Mouse (Mus musculus): ENCODE results near the gene Slc1a3.

Gene Slc1a3

GRCm38 (mm10) chr15:8710146-8711006 is at the start of gene Slc1a3:
Gene Slc1a3, minus strand, starts transcription at chr15:8710764.
- no peak for DNase-seq (ENCODE audit: low read depth, low spot score)

- no peak for DNase-seq (ENCODE audit: low read depth, low spot score)
Measured at GRCm38 (mm10) chr15:8759026-8759425, 48.5 kb upstream of the Slc1a3 start.

GRCm38 (mm10) chr15:8756441-8756840 is 45.9 kb upstream of the Slc1a3 start:
- no peak for DNase-seq (ENCODE audit: low read depth, low spot score)

- DNase-seq (ENCODE audit: low read depth, low spot score) = no peak
Measured at GRCm38 (mm10) chr15:8749762-8750161, 39.2 kb upstream of the Slc1a3 start.

GRCm38 (mm10) chr15:8748771-8749170 is 38.2 kb upstream of the Slc1a3 start:
- DNase-seq (ENCODE audit: low read depth, low spot score) = no peak

- DNase-seq (ENCODE audit: low read depth, low spot score) = no peak
Measured at GRCm38 (mm10) chr15:8741593-8741992, 31.0 kb upstream of the Slc1a3 start.

- no peak for DNase-seq (ENCODE audit: low read depth, low spot score)
Measured at GRCm38 (mm10) chr15:8740724-8741123, 30.2 kb upstream of the Slc1a3 start.

- DNase-seq (ENCODE audit: low read depth, low spot score) = no peak
Measured at GRCm38 (mm10) chr15:8738156-8738555, 27.6 kb upstream of the Slc1a3 start.

- DNase-seq (ENCODE audit: low read depth, low spot score) = no peak
Measured at GRCm38 (mm10) chr15:8734363-8734739, 23.8 kb upstream of the Slc1a3 start.

- no peak for DNase-seq (ENCODE audit: low read depth, low spot score)
Measured at GRCm38 (mm10) chr15:8733669-8734362, 23.3 kb upstream of the Slc1a3 start.

- DNase-seq (ENCODE audit: low read depth, low spot score) = no peak
Measured at GRCm38 (mm10) chr15:8728861-8729260, 18.3 kb upstream of the Slc1a3 start.

- no peak for DNase-seq (ENCODE audit: low read depth, low spot score)
Measured at GRCm38 (mm10) chr15:8722386-8723100, 12.0 kb upstream of the Slc1a3 start.

GRCm38 (mm10) chr15:8721746-8722145 is 11.2 kb upstream of the Slc1a3 start:
- DNase-seq (ENCODE audit: low read depth, low spot score) = no peak

GRCm38 (mm10) chr15:8721005-8721404 is 10.4 kb upstream of the Slc1a3 start:
- DNase-seq (ENCODE audit: low read depth, low spot score) = no peak

- no peak for DNase-seq (ENCODE audit: low read depth, low spot score)
Measured at GRCm38 (mm10) chr15:8718496-8718895, 7.9 kb upstream of the Slc1a3 start.

GRCm38 (mm10) chr15:8717021-8717571 is 6.5 kb upstream of the Slc1a3 start:
- no peak for DNase-seq (ENCODE audit: low read depth, low spot score)

GRCm38 (mm10) chr15:8716330-8716964 is 5.9 kb upstream of the Slc1a3 start:
- no peak for DNase-seq (ENCODE audit: low read depth, low spot score)

- no peak for DNase-seq (ENCODE audit: low read depth, low spot score)
Measured at GRCm38 (mm10) chr15:8715666-8716065, 5.1 kb upstream of the Slc1a3 start.

- DNase-seq (ENCODE audit: low read depth, low spot score) = no peak
Measured at GRCm38 (mm10) chr15:8712433-8712984, 1.9 kb upstream of the Slc1a3 start.

GRCm38 (mm10) chr15:8711630-8712310 is 1.2 kb upstream of the Slc1a3 start:
- DNase-seq (ENCODE audit: low read depth, low spot score) = no peak

GRCm38 (mm10) chr15:8709578-8709977 is 986 bp downstream of the Slc1a3 start:
- DNase-seq (ENCODE audit: low read depth, low spot score) = no peak

Data from brain, embryonic 18.5 days (tissue).